Mouse (Mus musculus) forelimb bud, embryonic 11.5 days (tissue): ENCODE measurements around the gene Ccdc180.

ENCODE experiments used
- DNase-seq: peaks from one replicate; pipeline ENCODE4 v3.0.0-alpha.2; 2012; ENCODE audit warnings: low read depth, low spot score

The Ccdc180 gene

DNA sequence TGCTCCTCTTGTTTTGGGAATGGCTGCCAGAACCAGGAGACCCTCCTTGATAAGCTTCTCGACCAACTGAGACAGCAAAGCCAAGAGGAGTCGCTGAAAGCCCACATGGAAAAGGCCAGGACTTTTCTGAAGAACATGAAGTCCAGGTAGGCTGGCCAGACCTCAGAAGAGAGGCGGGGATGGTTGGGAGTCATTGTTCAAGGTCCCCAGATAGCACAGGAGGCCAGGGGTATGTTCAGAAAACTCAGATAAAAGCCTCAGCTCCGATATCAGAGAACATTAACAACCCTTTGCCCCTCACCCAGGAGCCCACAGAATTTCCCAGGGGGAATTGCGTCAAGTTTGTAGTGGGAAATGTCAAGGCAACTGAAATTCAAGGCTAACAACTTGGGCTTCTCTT, 21.2 kb downstream of the Ccdc180 start:
- DNase-seq = no peak

DNA sequence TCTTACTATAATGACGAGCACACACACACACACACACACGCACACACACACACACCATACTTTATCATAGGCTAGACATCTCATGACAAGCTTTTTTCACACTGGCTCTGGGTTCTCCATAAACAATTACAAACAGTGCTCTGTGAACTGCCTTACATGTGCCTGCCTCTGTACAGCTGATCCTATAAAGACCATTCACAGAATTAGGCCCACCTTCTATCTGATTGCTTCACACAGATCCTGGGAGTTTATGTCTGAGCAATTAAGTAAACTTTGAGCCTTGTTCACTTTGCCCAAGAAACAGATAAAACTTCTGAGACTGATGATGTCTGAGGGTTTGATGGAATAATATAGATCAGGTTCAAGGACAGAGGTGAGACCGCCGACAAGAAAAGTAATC, 21.8 kb downstream of the Ccdc180 start:
- DNase-seq = no peak

DNA sequence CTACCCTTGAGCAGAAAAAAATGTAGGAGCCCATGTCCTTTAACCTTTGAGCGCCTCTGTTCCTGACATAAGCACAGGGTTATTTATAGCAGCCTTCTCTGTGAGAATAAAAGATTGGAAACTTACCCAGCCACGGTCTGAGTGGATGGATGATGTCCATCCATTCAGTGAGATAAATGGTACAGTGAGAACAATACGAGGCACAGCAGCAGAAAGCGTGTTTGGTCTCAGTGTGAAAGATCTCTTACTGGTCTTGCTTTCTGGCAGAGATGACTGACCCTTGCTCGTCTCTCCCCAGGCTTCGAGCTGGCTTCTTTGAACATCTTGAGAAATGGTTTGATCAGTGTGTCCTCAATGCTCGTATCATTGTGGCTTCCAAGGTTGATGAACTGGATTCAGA, 27.0 kb downstream of the Ccdc180 start:
- no peak for DNase-seq

DNA sequence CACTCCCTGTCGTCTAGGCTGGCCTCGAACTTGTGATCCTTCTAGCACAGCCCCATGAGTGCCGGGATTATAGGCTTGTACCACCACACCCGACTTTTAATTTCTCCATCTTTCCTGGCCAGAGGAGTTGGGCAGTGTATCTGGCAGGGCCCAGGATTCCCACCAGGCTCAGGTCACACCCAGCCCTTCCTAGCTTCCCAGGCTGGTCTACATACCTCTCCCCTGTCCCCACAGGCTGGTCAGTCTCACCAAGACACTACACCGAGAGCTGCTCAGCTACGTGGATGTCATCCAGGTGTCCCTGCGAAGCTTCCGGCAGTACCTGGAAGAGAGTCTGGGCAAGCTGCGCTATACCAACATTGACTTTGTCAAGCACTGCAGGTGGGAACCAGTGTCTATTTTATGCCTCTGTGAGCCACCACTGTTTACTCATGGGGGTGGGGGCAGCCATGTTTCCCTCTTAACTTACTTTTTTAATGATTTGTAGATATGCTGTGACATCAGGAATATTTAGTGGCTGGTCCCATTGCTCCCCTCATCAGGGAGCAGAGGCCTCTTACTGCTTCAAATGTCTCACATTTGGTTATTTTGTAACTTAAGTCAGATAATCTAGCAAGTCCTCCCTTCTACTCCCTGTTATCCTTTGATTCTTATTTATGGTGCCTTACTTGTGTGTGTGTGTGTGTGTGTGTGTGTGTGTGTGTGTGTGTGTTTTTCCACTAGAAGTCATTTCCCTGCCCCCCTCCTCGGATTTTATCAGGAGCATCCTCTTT, 31.7 kb downstream of the Ccdc180 start:
- DNase-seq = no peak

DNA sequence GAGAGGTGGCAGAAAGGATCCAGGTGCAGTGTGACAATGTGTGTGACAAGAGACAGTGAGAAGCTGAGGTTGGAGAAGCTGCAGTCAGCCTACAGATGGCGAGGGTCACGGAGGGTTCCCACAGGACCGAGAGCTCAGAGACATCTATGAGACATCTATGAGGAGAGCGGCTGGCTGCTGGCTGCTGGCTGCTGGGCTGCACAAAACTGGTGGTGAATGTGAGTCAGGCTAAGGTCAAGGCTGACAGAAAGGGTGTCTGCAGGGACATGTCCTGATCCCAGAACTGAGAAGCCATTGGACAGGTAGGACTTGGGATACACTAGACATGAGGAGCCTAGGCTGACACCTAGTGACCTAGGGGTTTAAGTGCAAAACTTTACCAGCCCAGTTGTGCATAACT, 33.9 kb downstream of the Ccdc180 start:
- no peak for DNase-seq

DNA sequence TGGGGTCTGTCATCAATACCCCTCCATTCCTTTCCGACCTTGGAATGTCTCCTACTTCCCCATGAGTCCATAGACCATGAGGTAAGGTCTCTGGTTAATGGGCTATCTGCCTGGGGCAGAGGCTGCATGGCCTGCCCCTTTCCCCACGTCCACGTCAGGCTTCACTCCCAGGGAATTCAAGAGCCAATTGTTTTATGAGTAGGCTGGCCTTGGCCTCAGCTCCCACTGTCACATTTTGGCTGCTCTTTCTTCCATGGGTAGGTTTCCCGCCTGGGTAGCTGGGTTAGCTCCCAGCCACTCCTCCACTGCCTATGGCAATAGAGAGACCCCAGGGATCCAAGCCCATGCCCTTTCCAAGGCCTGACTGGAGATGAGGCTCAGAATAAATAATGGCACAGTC, 38.5 kb downstream of the Ccdc180 start:
- DNase-seq = no peak

DNA sequence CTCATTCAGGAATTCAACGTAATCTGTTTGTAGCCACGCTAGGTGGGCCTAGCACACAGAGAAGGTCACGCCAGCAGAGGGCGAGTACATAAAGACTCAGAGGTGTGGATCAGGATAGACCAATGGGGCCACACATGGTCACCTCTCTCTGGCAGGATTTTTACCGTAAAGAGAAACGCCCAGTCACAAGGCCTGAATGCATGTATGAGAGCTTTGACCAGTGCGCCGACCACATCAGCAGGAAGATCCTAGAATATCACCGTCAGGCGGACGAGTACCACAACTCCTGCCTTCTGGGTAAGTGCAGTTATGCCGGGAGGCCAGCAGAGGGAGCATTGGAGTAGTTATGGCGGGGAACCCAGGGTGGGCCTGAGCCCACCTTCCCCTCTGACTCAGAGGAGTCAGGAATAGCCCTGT, 51.5 kb downstream of the Ccdc180 start:
- peak; percentile 79 for DNase-seq

DNA sequence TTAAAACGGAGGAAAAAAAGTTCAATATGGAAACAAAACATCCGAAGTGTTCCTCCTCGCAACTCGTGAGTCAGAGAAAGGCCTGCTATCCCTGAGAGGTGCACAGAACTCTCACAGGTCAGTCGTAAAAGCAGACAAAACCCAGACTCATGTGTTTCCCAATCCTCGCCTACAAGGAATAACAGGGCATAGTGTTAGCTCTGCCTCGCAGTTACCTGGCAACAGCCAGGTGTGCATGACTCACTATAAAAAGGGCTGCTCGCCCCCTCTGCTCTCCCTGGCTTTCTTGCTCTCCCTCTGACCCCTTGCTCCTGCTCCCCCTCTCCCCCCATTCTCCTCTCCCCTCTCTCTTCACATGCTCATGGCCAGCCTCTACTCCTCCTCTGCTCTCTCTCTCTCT, 57.6 kb downstream of the Ccdc180 start:
- peak; percentile 17 for DNase-seq

DNA sequence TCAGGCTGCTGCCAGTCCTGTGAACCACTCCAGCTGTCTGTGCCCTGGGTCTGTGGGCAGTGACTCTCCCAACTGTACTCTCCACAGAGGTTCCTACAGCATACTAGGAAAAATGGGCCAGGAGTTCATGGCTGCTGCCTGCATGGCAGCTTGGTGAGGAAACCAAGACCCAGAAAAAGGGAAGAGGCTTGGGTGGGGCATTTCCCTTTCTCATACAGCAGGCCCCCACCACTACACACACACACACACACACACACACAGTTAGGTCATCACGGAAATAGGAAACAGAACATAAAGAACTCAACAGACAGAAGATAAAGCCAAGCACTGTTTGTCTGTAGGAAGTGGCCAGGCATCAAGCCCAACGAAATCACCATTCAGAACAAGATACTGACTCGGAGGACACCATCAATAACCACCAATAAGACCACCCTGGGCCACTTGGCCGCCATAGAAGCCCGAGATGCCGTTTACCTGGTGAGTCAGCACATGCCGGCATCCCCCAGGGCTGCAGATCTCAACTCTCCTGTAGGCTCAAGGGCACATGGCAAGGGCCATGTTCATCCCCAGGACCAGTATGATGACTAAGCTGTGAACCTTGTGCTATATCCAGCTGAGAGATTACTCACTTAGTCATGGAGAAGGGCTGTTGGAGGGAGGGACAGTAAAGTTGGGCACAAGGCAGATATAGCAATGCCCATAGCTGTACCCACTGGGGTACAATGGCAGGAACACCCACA, 59.2 kb downstream of the Ccdc180 start:
- no peak for DNase-seq

DNA sequence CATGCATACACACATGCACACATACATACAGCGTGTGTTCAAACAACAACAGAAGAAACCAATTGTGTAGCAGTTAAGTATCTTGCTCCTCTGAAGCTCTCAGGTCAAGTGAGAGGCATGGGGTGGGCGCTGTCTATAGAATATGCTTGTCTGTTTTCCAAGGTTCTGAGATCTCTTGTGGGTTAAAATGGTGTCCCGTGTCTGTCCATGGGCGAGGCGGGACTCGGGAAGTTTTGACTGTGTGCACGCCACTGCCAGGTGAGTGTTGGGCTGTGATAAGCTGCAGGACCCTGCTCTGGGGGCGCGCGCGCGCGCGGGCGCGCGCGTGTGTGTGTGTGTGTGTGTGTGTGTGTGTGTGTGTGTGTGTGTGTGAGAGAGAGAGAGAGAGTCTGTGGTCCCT, 61.7 kb downstream of the Ccdc180 start:
- DNase-seq = no peak

DNA sequence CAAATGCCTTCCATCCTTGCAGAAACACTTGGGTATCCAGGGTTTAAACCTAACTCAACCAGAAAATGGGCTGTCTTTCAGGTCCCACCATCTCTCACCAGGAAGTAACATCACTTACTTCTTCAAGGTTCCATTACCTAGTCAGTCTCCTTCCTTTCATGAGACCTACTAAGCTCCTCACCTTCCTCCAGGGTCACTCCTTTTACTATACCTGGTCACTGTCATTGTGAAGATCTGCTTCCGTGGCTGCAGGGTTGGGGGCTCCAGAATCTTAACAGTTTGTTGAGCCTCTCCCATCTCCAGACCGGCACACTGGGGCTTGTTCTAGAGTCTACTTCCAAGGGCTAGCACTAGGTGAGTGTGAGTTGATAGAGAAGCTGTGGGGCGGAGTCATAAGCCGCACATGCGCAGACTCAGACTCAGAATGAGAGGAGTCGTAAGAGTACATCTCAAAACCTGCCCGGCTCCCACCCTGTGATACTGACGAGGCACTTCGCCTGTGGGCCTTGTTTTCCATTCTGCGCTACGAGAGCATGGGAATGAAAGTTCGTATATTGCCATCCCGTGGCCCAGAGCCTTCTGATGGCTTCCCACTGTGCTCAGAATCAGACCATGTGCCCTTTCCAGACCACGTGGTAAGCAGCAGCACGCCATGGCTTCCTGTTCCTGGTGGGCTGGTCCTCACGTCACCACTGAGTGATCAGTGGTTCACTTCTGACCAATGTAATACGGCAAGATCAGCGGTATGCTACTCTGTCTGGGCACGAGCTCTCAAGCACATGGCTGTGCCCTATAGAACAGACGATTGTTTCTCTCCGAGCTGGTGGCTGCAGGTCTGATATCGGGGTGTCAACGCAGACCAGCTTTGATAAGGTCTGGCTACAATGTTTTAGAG, 63.2 kb downstream of the Ccdc180 start:
- DNase-seq = no peak

DNA sequence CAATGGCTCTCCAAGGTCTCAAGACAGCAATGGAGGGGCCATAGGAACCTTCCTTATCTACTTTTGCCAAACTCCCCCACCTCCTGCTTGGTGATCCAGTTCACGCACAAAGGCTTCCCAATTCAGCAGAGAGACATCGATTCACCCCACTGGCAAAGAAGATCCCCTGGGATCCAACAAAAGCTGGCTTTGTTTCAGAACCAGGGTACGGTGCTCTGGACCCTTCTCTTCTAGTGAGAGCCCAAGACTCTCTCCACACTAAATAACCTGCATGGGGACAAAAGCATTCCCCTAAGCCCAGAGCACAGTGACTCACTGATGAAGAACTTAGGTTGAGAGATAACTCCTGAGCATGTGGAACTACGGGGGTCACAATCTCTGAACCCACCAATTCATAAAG, 65.1 kb downstream of the Ccdc180 start:
- no peak for DNase-seq

DNA sequence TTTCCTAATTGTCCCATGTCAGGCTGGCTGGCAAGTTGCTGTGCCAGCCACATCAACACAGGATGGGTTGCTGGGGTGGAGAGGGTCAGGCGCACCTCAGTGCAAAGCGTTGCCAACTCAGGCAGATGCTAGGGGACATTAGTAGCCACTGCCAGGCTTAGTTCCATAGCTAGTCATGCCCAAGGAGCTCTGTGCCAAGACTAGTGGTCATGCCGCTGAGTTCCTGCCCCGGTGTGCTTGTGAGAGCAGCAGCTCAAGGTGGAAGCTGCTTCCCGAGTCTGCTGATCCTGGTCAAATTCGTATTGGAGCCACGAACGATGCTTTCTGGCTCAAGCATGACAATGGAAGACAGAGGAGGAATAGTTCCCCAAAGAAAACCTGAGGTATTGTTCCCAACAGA, 66.0 kb downstream of the Ccdc180 start:
- no peak for DNase-seq

DNA sequence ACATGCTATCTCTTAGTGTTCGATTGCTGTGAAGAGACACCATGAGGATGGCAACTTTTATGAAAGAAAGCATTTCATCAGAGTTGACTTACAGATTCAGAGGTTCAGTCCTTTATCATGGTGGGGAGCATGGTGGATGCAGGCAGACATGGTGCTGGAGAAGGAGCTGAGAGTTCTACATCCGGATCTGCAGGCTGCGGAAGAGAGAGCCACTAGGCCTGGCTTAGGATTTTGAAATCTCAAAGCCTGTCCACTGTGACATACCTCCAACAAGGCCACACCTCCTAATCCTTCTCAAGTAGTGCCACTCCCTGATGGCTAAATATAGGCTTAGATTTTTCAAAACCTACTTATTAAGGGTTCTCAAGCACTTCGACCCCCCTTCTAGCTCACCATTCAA, 66.6 kb downstream of the Ccdc180 start:
- DNase-seq = no peak

DNA sequence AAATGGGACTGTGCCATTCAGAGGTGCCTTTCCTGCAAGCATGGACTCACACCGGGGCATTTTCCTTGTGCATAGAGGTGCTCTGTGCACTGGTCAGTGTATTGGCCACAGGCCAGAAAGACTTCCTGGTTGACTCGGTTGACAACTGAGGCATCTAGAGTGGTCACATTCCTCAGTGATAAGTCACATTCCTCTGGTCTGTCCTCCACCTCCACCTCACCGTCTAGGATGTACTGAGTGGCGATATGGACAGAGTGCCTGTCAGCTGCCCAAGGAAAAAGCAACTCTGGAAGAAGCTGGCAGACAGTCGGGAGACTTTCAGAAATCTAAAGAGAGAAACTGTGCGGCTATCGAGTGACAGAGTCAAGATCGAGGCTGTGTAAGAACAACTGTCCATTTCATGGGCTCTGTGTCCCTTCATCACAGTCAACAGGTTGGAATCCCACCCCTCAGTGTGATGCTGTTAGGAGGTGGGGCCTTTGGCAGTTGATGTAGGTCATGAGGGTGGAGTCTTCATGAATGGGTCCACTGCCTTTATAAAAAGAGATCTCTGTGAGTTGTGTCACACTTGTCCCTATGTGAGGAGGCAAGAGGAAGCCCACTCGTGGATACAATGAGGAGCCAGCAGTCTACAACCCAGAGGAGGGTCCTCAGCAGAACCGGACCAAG, 74.8 kb downstream of the Ccdc180 start, which contains the start of gene Tdrd7:
TSS of gene Tdrd7 (plus strand) at position 564 of the 669 bp plus-strand sequence.
- no peak for DNase-seq

DNA sequence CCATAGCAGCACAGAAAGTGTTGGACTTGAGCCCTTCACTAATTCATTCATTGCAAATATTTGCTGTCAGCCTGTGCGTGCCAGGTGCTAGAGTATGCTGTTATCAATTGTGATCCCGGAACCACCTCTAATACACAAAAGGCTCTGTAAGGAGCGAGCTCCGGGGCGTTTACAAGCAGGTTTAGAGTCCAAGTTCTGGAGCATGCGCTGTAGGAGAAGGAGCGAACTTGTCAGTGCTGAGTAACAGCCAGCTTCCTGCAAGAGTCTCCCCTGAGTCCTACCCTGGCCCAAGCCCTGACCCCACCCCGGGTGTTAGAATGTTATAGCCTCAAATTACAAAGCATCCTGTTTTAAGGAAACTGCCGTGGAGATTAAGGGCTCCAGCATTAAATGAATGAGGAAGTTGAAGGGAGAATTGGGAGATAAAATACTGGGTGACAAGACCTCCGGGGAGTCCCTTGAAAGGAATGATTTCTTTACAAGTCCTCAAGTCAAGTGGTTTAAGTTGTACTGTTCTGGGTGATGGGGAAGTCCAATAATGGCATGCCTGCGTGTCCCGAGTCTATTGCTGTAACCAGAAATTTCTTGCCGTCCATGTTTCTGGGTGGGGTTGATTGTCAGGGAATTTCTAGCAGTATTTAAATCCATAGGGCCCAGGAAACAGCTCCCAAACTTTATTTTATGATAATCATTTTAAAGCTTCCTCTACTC, 75.8 kb downstream of the Ccdc180 start:
- peak; percentile 21 for DNase-seq

DNA sequence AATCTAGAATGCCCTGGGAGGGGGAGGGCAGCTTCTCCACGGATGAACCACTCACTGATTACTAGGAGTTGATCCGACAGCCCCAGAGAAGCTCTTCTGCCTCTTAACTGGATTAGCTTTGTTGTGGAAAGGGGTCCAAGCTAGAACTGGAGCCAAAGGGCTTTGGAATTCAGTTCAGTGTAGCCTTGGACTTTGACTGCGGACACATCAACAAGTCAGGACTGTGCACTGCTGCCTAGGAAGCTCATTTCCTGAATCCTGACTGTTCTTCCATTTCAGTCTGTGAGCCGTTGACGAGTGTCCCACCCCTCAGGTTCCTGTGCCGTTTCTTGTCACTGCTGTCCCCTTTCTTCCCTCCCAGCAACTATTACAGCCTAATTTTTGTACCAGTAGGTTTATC, 76.6 kb downstream of the Ccdc180 start:
- DNase-seq = no peak

DNA sequence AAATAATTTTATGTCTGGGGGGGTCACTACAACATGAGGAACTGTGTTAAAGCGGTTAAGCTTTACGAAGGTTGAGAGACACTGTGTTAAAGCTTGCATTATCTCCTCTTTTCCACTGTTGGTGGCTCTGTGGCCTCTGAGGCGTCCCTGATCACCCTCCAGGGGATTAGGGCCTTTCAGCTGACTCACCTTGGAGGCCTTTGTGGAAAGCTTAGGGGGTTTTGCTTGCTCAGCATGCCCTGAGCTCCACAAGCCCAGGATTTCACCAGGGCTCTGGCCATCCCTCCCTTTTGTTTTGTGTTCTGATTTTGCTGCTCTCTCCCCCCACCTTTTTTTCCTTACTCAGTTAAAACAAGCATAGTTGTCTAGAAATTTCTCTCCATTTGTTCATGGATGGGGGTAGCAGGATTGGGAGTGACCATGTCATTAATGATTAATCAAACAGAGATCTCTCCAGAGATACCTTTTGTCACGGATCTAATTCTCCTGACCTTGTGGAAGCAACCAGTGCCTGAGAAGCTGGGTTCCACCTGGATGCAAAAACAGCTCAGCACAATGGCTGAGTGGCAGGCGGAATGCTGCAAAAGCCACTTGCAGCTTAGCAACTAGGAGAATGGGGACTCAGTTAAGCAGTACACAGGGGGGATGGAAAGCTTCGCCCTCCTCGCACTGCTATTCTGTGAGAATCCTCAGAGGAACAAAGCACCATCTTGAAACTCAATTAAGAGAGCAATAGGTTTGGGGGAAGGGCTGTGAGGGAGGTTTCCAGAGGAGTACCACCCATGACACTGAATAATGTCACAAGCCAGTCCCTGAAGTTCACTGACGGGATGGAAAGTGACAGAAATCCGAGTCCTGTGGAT, 77.6 kb downstream of the Ccdc180 start:
- no peak for DNase-seq

DNA sequence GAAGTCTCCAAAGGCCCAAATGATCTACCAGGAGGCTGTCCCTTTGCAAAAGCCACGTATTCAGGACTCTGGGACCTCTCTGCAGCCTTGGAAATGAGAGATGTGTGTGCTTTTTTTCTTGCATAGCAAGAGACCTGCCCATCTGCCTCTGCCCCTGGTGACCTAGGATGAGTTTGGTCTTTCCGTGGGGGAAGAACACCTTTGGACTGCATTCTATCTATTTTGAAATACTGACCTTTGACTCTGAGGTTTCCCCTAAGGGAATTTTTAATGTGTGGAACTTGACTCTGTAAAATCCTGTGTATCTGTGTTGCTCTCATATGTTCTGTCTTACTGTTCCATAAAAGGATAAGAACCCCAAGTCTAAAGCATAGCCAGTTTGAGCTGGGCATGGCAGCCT, 78.9 kb downstream of the Ccdc180 start:
- no peak for DNase-seq

DNA sequence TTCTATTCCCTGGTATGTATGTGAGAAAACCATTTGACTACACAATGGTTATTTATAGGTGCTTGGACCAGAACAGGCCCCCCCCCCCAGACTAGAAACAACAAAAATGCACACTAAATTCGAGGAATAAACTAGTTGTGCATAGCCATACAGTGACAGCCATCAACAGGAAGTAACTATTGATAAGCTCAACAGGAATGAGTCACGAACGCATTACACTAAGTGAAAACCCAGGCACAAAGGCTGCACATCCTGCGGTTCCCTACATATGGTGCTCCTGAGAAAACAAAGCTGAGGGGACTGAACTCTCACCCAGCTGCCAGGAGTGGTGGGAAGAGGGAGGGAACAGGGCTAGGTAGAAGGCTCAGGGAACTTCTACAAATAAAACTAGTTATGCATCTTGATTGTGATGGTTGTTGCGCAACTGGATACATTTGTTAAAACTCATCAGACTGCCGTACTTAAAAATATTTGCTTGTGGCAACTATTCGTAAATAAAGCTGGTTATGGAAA, 80.0 kb downstream of the Ccdc180 start:
- no peak for DNase-seq
